Mouse (Mus musculus): ENCODE measurements around the gene Pisd.

- TF ChIP-seq CTCF (IDR thresholded peaks at IDR 0.05): peak; percentile 28
- peak; percentile 87 for TF ChIP-seq POLR2A (IDR thresholded peaks at IDR 0.05; ENCODE audit: insufficient read depth, low read depth, low read length)
These were observed 39.5 kb downstream of the Pisd start for GRCm38 (mm10) chr5:32745705-32746655.
